Mouse (Mus musculus) lung, postnatal 25 days (tissue): ENCODE results near the gene Lmntd2.

Experiments used
- DNase-seq: peaks from one replicate; pipeline ENCODE4 v3.0.0; 2022; ENCODE audit warnings: low spot score

The Lmntd2 gene

GRCm38 (mm10) chr7:141215880-141216733 lies 2.2 kb upstream of the Lmntd2 start:
- DNase-seq = peak; percentile 92

- peak; percentile 97 for DNase-seq
Observed at GRCm38 (mm10) chr7:141215101-141215879, 1.4 kb upstream of the Lmntd2 start, which contains the start of gene Rassf7. Gene Rassf7, plus strand, starts transcription at chr7:141215860.

- DNase-seq = no peak
Observed at GRCm38 (mm10) chr7:141214310-141214709, 430 bp upstream of the Lmntd2 start.

GRCm38 (mm10) chr7:141213133-141213532 lies 747 bp downstream of the Lmntd2 start:
- DNase-seq = no peak

- no peak for DNase-seq
Observed at GRCm38 (mm10) chr7:141210606-141211131, 3.2 kb downstream of the Lmntd2 start.

- no peak for DNase-seq
Observed at GRCm38 (mm10) chr7:141210137-141210536, 3.7 kb downstream of the Lmntd2 start.

- DNase-seq = no peak
Observed at GRCm38 (mm10) chr7:141209526-141209925, 4.4 kb downstream of the Lmntd2 start.

GRCm38 (mm10) chr7:141206182-141206937 lies 7.5 kb downstream of the Lmntd2 start:
- DNase-seq = no peak

- DNase-seq = no peak
Observed at GRCm38 (mm10) chr7:141205504-141205903, 8.4 kb downstream of the Lmntd2 start.

GRCm38 (mm10) chr7:141204546-141204945 lies 9.3 kb downstream of the Lmntd2 start:
- no peak for DNase-seq

GRCm38 (mm10) chr7:141198121-141198520 lies 15.8 kb downstream of the Lmntd2 start:
- no peak for DNase-seq

- DNase-seq = no peak
Observed at GRCm38 (mm10) chr7:141196619-141197282, 17.1 kb downstream of the Lmntd2 start.

- no peak for DNase-seq
Observed at GRCm38 (mm10) chr7:141195754-141196153, 18.1 kb downstream of the Lmntd2 start.

GRCm38 (mm10) chr7:141194830-141195229 lies 19.1 kb downstream of the Lmntd2 start:
- peak; percentile 92 for DNase-seq

GRCm38 (mm10) chr7:141194409-141194808 lies 19.5 kb downstream of the Lmntd2 start:
- no peak for DNase-seq

- DNase-seq = peak; percentile 98
Observed at GRCm38 (mm10) chr7:141193948-141194347, 19.9 kb downstream of the Lmntd2 start, which contains the start of the genes Hras and Lrrc56. Gene Hras, minus strand, starts transcription at chr7:141194005. Gene Lrrc56, plus strand, starts transcription at chr7:141194157.

GRCm38 (mm10) chr7:141193348-141193856 lies 20.5 kb downstream of the Lmntd2 start:
- no peak for DNase-seq

- DNase-seq = peak; percentile 81
Observed at GRCm38 (mm10) chr7:141192776-141193347, 21.0 kb downstream of the Lmntd2 start.

GRCm38 (mm10) chr7:141191796-141192685 lies 21.8 kb downstream of the Lmntd2 start:
- DNase-seq = no peak

- DNase-seq = no peak
Observed at GRCm38 (mm10) chr7:141191036-141191435, 22.8 kb downstream of the Lmntd2 start.
